Mouse (Mus musculus) kidney, embryonic 15.5 days (tissue): ENCODE measurements around the gene Nprl2. TPM values are rescaled to one million over a fixed set of nuclear protein-coding genes. Genes with fewer than 3 reads are reported as not detected.
"Not testable (repeated sequence)": the region's sequence is repeated elsewhere in the genome, so short reads cannot be mapped to it uniquely, and the experiment has no call there.

ENCODE experiments used
- ATAC-seq: fragments of 200-750 bp; cut with Nextera tagmentation; replicated peaks from 2 replicates; pipeline ENCODE4 v1.8.0; 2017; ENCODE audit warnings: moderate TSS enrichment; ENCODE audit not compliant: low FRiP score
- H3K27ac ChIP-seq: fragments of 300-500 bp; sonication (generic); 2 replicates; pipeline ENCODE4 v1.5.1; 2015; ENCODE audit warnings: mild to moderate bottlenecking, inconsistent platforms
- H3K27me3 ChIP-seq: fragments of 300-500 bp; sonication (generic); 2 replicates; pipeline ENCODE4 v1.6.1; 2015; ENCODE audit warnings: inconsistent platforms
- H3K36me3 ChIP-seq: fragments of 300-500 bp; sonication (generic); 2 replicates; pipeline ENCODE4 v1.6.1; 2015; ENCODE audit warnings: inconsistent platforms
- H3K4me1 ChIP-seq: fragments of 300-500 bp; sonication (generic); 2 replicates; pipeline ENCODE4 v1.6.1; 2015; ENCODE audit warnings: inconsistent platforms
- H3K4me2 ChIP-seq: fragments of 300-500 bp; sonication (generic); 2 replicates; pipeline ENCODE4 v1.6.1; 2015; ENCODE audit warnings: moderate library complexity, mild to moderate bottlenecking, inconsistent platforms
- H3K4me3 ChIP-seq: fragments of 300-500 bp; sonication (generic); replicated peaks from 2 replicates; pipeline ENCODE4 v1.5.1; 2015; ENCODE audit warnings: mild to moderate bottlenecking, inconsistent platforms
- H3K9ac ChIP-seq: fragments of 300-500 bp; sonication (generic); 2 replicates; pipeline ENCODE4 v1.6.1; 2015; ENCODE audit warnings: mild to moderate bottlenecking, inconsistent platforms
- H3K9me3 ChIP-seq: fragments of 300-500 bp; sonication (generic); replicated peaks from 2 replicates; pipeline ENCODE4 v1.6.1; 2016; ENCODE audit warnings: inconsistent platforms
- WGBS: fragments of 180-500 bp; shearing (Covaris S2); methylation state at CpG from one replicate; pipeline ENCODE4 v1.1.7; 2015; ENCODE audit warnings: mixed read lengths; 5-methylcytosine and 5-hydroxymethylcytosine counted together
- polyA plus RNA-seq: library from polyadenylated mRNA; unstranded; fragments of >200 nt; fragmentation: Nextera tagmentation; extraction: Ambion mirVana; gene quantifications from 2 replicates; pipeline ENCODE4 v1.2.1, GENCODE M21; 2015

The Nprl2 gene
- polyA plus RNA-seq, 1 experiment from 2014 or later, result 44.4 TPM

DNA sequence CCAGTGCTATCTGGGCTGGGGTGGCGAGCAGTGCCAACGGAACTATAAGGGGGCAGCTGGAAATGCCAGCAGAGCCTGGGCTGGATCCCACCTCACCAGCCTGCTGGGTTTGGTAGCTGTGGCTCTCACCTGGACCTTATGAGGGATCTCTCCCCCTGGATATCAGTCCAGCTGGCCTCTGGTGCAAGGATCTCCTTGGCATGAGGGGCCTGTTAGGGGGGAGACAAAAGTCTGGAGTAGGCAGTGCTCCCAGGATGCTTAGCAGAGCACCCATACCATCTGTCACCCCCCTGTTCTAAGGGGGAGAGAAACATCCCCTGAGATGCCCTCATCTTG lies 30.3 kb downstream of the Nprl2 start:
- ATAC-seq, result no peak
- no peak overlapping the region for H3K4me2 ChIP-seq
- H3K4me1 ChIP-seq, result peaks cover 54% of the 10 kb centered on the region
- peaks cover 46% of the 10 kb centered on the region for H3K36me3 ChIP-seq
- WGBS, result 94% methylated on average over 2 of the region's 2 CpGs
- H3K27me3 ChIP-seq, result no peaks in the 10 kb centered on the region
- no peak overlapping the region for H3K4me3 ChIP-seq
- H3K27ac ChIP-seq, result no peak overlapping the region
- H3K9ac ChIP-seq, result no peak overlapping the region
- H3K9me3 ChIP-seq, result no peaks in the 10 kb centered on the region

DNA sequence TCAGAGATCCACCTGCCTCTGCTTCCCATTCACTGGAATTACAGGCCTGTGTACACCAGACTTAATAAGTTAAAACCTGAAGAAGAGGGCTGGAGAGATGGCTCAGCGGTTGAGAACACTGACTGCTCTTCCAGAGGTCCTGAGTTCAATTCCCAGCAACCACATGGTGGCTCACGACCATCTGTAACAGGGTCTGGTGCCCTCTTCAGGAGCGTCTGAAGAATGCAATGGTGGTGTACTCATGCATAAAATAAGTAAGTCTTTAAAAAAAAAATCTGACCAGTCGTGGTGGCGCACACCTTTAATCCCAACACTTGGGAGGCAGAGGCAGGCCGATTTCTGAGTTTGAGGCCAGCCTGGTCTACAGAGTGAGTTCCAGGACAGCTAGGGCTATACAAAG lies 31.7 kb downstream of the Nprl2 start:
- H3K27ac ChIP-seq, H3K9ac ChIP-seq, H3K4me2 ChIP-seq, H3K9me3 ChIP-seq, H3K4me3 ChIP-seq, ATAC-seq, H3K27me3 ChIP-seq: not testable (repeated sequence)
- H3K4me1 ChIP-seq, result peaks cover 53% of the 10 kb centered on the region
- 82% methylated on average over 6 of the region's 6 CpGs for WGBS
- peaks cover 46% of the 10 kb centered on the region for H3K36me3 ChIP-seq

DNA sequence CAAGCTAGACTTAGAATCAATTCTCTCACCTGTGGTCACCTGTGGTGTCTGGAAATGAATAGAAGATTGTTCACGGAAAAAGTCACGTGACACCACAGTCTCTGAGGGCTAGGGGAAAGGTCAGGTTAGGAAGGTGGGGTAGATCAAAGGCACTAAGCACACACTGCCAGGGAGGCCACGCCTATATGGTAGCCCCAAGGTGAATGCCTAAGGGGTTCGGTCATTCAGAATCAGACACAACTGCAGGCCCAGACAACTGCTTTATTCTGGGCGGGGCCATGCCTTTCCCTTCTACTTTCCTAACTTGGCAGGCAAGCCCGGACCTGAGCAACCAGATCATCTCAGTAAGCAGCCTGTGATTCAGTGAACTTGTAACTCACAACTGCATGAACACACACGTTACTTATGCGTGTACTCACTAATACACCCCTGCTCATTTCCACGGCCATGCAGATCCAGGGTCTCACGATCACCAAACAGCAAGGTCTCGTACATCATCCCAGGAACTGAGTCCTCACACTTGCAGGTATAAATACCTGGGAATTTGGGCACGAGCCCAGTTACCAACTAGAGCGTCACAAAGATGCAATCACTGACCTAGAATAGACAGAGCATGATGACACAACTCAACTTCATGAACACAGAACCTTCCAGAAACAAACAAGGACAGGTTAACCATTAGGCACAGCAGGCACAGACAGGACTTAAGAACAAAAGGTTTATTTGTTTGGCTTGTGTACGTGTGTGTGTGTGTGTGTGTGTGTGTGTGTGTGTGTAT lies 33.7 kb downstream of the Nprl2 start:
- 75% methylated on average over 14 of the region's 14 CpGs for WGBS
- ATAC-seq, result no peak
- Histone ChIP-seq H3K9me3 (no peaks in the 10 kb centered on the region), H3K4me3 (no peak overlapping the region), H3K9ac (no peak overlapping the region), H3K27ac (peak overlapping the region; percentile 76), H3K4me2 (peak overlapping the region; percentile 60; the same call in 1 of the 2 replicates), H3K36me3 (peaks cover 40% of the 10 kb centered on the region), H3K27me3 (no peaks in the 10 kb centered on the region), H3K4me1 (peaks cover 52% of the 10 kb centered on the region)

DNA sequence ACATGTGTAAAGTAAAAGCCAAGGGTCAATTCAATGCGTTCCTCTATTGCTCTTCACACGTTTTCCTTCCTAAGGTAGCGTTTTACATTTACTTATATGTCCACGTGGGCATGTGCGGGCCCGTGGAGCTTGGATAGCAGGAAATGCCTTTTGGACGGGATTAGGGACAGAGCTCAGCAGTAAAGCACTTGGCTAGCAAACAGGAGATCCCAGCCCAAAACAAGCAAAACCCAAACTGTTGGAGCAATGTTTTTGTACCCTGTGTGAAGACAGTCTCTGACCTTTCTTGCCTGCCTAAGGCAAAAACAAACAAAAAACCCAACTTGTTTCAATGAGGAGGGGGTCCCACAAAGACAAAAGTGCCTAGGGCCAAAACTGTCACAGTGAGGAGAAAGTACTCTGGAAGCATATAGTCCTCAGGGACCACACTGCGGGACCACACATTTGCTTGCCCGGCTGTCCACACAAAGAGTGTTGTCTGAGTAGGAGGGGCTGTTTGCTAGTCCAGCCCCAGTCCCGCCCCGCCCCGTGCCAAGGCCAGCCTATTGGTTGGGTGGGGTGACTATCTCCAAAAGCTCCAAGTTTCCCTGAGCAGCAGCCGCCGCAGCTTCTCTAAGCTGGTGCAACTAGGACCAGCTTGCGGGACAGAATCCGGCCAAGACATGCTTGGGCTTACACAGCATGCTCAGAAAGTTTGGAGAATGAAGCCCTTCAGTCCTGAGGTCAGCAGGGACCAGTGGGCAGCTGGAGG lies 34.5 kb downstream of the Nprl2 start, which contains the start of gene Hyal1:
Gene Hyal1 (plus strand): TSS at position 571 of the 751 bp plus-strand sequence.
- H3K36me3 ChIP-seq, result peaks cover 33% of the 10 kb centered on the region
- H3K4me2 ChIP-seq, result peak within 1 kb of the TSS; percentile 60
- H3K4me3 ChIP-seq, result peak within 1 kb of the TSS; percentile 42
- peaks cover 51% of the 10 kb centered on the region for H3K4me1 ChIP-seq
- H3K27ac ChIP-seq, result peak within 1 kb of the TSS; percentile 76
- H3K27me3 ChIP-seq, result no peaks in the 10 kb centered on the region
- WGBS, result 21% methylated on average over 16 of the region's 16 CpGs
- peak; percentile 76 for ATAC-seq
- peak within 1 kb of the TSS; percentile 38; the same call in 1 of the 2 replicates for H3K9ac ChIP-seq
- H3K9me3 ChIP-seq, result no peaks in the 10 kb centered on the region

DNA sequence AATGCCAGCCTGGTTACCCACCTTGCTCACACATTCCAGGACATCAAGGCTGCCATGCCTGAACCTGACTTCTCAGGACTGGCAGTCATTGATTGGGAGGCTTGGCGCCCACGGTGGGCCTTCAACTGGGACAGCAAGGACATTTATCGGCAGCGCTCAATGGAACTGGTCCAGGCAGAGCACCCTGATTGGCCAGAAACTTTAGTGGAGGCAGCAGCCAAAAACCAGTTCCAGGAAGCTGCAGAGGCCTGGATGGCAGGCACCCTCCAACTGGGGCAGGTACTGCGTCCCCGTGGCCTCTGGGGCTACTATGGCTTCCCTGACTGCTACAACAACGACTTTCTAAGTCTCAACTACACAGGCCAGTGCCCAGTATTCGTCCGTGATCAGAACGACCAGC lies 35.8 kb downstream of the Nprl2 start:
- H3K4me1 ChIP-seq, result peaks cover 55% of the 10 kb centered on the region

DNA sequence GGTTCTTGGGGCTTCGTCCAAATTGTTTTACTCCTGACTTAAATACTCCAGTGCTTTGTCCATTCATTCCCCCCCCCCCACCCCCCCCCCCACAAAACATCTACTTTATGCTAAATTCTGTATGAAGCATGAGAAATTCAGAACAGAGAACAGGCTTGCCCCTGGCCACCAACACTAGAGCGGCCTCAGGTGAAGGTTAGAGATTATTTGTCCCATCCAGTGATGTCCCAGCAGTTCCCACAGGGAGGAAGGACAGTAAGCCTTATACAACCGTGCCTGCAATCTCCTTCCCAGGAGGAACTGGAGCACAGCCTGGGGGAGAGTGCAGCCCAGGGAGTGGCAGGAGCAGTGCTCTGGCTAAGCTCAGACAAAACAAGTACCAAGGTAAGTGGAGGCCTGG lies 36.6 kb downstream of the Nprl2 start, which contains the start of gene Naa80:
Gene Naa80 (plus strand): TSS at position 301 of the 400 bp plus-strand sequence.
- peaks cover 55% of the 10 kb centered on the region for H3K4me1 ChIP-seq
- 80% methylated on average over 3 of the region's 3 CpGs for WGBS
- no peak for ATAC-seq
- no peaks in the 10 kb centered on the region for H3K9me3 ChIP-seq
- no peak within 1 kb of the TSS for H3K9ac ChIP-seq
- no peaks in the 10 kb centered on the region for H3K27me3 ChIP-seq
- peak within 1 kb of the TSS; percentile 93; the same call in 1 of the 2 replicates for H3K4me2 ChIP-seq
- peaks cover 22% of the 10 kb centered on the region for H3K36me3 ChIP-seq
- peak within 1 kb of the TSS; percentile 96 for H3K27ac ChIP-seq
- peak within 1 kb of the TSS; percentile 71; the same call in 1 of the 2 replicates for H3K4me3 ChIP-seq

More for the DNA sequence above, 35.8 kb downstream of the Nprl2 start:
- Histone ChIP-seq H3K27me3 (no peaks in the 10 kb centered on the region), H3K9me3 (no peaks in the 10 kb centered on the region), H3K27ac (no peak overlapping the region), H3K4me3 (no peak overlapping the region), H3K36me3 (peaks cover 22% of the 10 kb centered on the region), H3K9ac (no peak overlapping the region), H3K4me2 (0 out of 2 replicates have a peak overlapping the region, but pooled peaks have one; percentile 60)
- 92% methylated on average over 10 of the region's 10 CpGs for WGBS
- no peak for ATAC-seq

DNA sequence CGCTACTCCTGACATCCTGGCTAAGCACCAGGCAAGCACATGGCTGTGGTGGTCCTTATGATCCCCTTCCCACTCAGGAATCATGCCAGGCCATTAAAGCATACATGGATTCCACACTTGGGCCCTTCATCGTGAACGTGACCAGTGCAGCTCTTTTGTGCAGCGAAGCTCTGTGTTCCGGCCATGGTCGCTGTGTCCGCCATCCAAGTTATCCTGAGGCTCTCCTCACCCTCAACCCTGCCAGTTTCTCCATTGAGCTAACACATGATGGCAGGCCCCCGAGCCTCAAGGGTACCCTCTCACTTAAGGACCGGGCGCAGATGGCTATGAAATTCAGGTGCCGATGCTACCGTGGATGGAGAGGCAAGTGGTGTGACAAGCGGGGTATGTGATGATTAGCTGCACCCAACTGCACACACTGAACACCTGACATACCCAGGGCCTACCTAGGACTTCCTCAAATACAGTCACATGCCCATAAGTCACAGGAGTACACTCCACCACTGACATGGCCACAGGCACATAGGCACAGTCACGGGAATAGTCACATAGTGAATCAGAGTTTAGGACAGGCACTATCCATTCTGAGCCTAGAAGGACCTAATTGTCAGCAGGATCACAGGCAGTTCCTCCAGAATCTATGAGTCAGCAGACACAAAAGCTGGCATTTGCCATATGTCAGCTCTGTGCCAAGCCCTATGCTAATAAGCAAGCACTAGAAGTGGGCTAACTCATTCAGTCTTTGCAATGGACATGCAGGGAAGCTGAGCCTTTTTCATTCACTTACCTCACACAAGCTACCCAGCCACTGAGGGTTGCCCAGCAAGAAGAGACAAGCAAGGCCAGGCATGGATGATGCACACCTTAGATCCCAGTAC lies 37.2 kb downstream of the Nprl2 start:
- Histone ChIP-seq H3K4me1 (peaks cover 55% of the 10 kb centered on the region), H3K27ac (peak overlapping the region; percentile 96), H3K27me3 (no peaks in the 10 kb centered on the region), H3K4me2 (peak overlapping the region; percentile 93; the same call in 1 of the 2 replicates), H3K36me3 (peaks cover 24% of the 10 kb centered on the region), H3K9ac (no peak overlapping the region), H3K9me3 (no peaks in the 10 kb centered on the region), H3K4me3 (peak overlapping the region; percentile 71; the same call in 1 of the 2 replicates)
- ATAC-seq, result no peak
- WGBS, result 95% methylated on average over 14 of the region's 14 CpGs

DNA sequence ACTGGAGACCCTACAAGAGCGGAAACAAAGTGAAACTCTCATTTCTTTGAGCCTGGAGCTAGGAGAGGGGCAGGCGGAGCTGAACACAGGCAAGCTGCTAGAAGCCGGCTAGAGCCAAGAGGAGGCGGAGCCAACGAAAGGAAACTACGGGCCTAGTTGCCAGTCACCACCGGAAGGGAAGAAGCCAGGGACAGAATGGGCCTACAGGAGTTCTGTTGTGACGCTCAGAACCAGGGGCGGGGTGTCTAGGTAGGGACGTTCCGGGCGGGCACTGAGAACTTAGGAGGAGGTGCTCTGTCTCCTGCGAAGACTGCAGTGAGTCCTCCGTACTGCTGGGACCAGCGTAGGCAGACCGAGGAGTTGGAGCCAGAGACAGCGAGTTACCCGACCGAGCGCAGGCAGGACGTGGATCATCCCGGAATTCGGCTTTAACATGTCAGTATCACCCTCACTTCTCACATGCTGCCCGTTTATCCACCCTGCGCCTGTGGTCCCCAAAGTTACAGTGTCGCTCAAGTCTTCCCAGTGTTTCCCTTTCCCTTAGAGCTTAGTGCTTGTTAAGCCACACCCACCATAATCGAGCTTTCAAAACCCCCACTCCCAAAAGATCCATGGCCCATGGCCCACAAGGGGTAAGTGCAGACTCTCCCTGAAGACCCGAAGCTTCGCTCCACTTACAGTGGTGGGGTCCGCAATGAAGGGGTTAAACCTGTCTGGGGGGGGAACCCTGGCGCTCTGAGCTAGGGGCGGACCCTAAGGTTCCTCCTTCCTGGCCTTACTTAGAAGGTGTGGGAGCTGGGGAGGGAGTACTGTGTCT lies 38.7 kb downstream of the Nprl2 start, which contains the start of gene Hyal3:
Gene Hyal3 (plus strand): TSS at position 318 of the 817 bp plus-strand sequence.
- WGBS, result under 1% methylated on average over 32 of the region's 32 CpGs
- Histone ChIP-seq H3K27ac (peak within 1 kb of the TSS; percentile 96), H3K27me3 (no peaks in the 10 kb centered on the region), H3K4me2 (peak within 1 kb of the TSS; percentile 93), H3K4me1 (peaks cover 52% of the 10 kb centered on the region), H3K9ac (peak within 1 kb of the TSS; percentile 73), H3K36me3 (peaks cover 21% of the 10 kb centered on the region), H3K4me3 (peak within 1 kb of the TSS; percentile 71), H3K9me3 (no peaks in the 10 kb centered on the region)
- peak; percentile 68 for ATAC-seq

DNA sequence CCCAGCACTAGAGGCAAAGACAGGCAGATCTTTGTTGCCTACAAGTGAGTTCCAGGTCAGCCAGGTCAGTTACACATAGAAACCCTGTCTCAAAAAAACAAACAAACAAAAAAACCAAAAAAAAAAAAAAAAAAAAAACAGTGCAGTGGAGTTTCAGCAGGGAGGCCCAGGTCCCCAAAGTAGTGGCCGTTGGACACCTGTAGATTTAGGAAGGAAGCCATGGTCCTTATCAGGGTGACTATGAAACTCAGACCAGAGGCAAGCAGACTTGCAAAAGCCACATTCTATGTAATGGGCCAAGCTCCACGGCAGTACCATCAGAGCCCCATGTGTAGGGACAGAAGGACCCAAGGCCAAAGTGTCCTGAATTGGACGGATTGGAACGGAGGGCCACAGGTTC lies 39.6 kb downstream of the Nprl2 start:
- no peak for ATAC-seq
- H3K9ac ChIP-seq, result peak overlapping the region; percentile 73

DNA sequence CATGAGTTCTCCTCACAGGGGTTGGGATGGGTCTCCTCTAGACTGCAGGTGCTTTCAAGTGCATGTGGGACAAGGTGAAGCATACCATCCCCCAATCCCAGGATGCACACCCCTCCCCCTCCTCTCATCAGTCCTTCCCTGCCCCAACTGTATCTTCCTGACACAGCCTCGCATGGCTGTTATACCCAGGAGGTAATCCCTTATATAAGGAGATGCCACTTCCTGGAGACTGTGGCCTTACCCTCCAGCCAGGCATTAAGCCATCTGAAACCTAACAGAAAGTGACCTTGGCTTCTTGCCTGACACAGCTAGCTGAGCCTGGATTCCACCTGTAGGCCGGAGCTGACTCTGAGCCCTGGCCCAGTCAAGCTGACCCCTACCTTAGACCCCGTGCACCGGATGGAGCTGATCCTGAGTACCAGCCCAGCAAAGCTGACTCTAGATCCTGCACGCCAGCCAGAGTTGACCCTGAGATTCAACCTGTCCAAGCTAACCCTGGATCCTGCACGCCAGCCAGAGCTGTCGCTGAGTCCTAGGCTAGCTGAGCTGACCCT lies 40.6 kb downstream of the Nprl2 start:
- WGBS, result 92% methylated on average over 7 of the region's 7 CpGs
- H3K4me2 ChIP-seq, result 0 out of 2 replicates have a peak overlapping the region, but pooled peaks have one; percentile 93
- ATAC-seq, result no peak
- H3K36me3 ChIP-seq, result peaks cover 21% of the 10 kb centered on the region
- no peak overlapping the region for H3K27ac ChIP-seq
- H3K27me3 ChIP-seq, result no peaks in the 10 kb centered on the region
- peaks cover 39% of the 10 kb centered on the region for H3K4me1 ChIP-seq
- no peak overlapping the region for H3K4me3 ChIP-seq
- no peak overlapping the region for H3K9ac ChIP-seq
- no peaks in the 10 kb centered on the region for H3K9me3 ChIP-seq

More for the DNA sequence above, 39.6 kb downstream of the Nprl2 start:
- WGBS, result 75% methylated on average over 4 of the region's 4 CpGs
- no peaks in the 10 kb centered on the region for H3K27me3 ChIP-seq
- H3K4me2 ChIP-seq, result peak overlapping the region; percentile 93
- H3K4me1 ChIP-seq, result peaks cover 43% of the 10 kb centered on the region
- peak overlapping the region; percentile 96 for H3K27ac ChIP-seq
- H3K36me3 ChIP-seq, result peaks cover 21% of the 10 kb centered on the region
- peak overlapping the region; percentile 71 for H3K4me3 ChIP-seq
- no peaks in the 10 kb centered on the region for H3K9me3 ChIP-seq
